Mouse (Mus musculus) ES-E14 (cell line): ENCODE results near the gene Kif13a. TPM values are rescaled to one million over a fixed set of nuclear protein-coding genes. Genes with fewer than 3 reads are reported as not detected.

ENCODE experiments used
- DNase-seq: peaks from one replicate; pipeline ENCODE4 v3.0.0-alpha.2; 2013; ENCODE audit warnings: low read depth, low spot score
- H3K27ac ChIP-seq: 2 replicates; pipeline ENCODE4 v1.5.1; 2012; ENCODE audit warnings: low read depth, mild to moderate bottlenecking, low read length, moderate library complexity, mixed read lengths; ENCODE audit not compliant: poor library complexity, insufficient read depth, severe bottlenecking
- H3K36me3 ChIP-seq: 2 replicates; pipeline ENCODE4 v1.6.1; 2012; ENCODE audit warnings: mild to moderate bottlenecking, low read length, moderate library complexity, mixed read lengths; ENCODE audit not compliant: control insufficient read depth, poor library complexity, insufficient read depth, severe bottlenecking
- H3K4me1 ChIP-seq, 2 experiments: fragments of 150-350 bp in 1 of 2; sonication (generic) in 1 of 2; 2 replicates each; pipeline ENCODE4 v1.6.1; 2012; ENCODE audit warnings: low read length in 2 of 2, mild to moderate bottlenecking in 1 of 2, mixed read lengths in 1 of 2; ENCODE audit not compliant: control insufficient read depth in 2 of 2, insufficient read depth in 2 of 2, poor library complexity in 1 of 2
- H3K4me3 ChIP-seq, 2 experiments: fragments of 150-350 bp in 1 of 2; sonication (generic) in 1 of 2; 2 replicates each; pipeline ENCODE4 v1.5.1; 2012; ENCODE audit warnings: low read length in 2 of 2, low read depth in 1 of 2, mild to moderate bottlenecking in 1 of 2, mixed read lengths in 1 of 2; ENCODE audit not compliant: insufficient read depth in 1 of 2, poor library complexity in 1 of 2, severe bottlenecking in 1 of 2
- H3K9ac ChIP-seq: 2 replicates; pipeline ENCODE4 v1.6.1; 2012; ENCODE audit warnings: low read depth, mild to moderate bottlenecking, low read length, mixed read lengths; ENCODE audit not compliant: poor library complexity, insufficient read depth, severe bottlenecking
- H3K9me3 ChIP-seq: fragments of 150-350 bp; sonication (generic); 2 replicates; pipeline ENCODE4 v1.6.1; 2012; ENCODE audit warnings: low read depth, mild to moderate bottlenecking, low read length; ENCODE audit not compliant: control insufficient read depth, insufficient read depth
- CHD2 ChIP-seq: IDR thresholded peaks from 2 replicates; pipeline ENCODE4 v1.6.1; 2014; ENCODE audit warnings: mild to moderate bottlenecking, low read depth, low read length, inconsistent platforms
- HCFC1 ChIP-seq: IDR thresholded peaks from 2 replicates; pipeline ENCODE4 v1.6.1; 2012; ENCODE audit warnings: low read length, inconsistent platforms, borderline replicate concordance; ENCODE audit not compliant: insufficient read depth
- MAFK ChIP-seq: IDR thresholded peaks from 2 replicates; pipeline ENCODE4 v1.6.1; 2014; ENCODE audit warnings: mild to moderate bottlenecking, low read depth, low read length, inconsistent platforms; ENCODE audit not compliant: insufficient read depth
- ZC3H11A ChIP-seq: IDR thresholded peaks from 2 replicates; pipeline ENCODE4 v1.6.1; 2012; ENCODE audit warnings: low read depth, mild to moderate bottlenecking, inconsistent platforms, low read length, borderline replicate concordance
- ZNF384 ChIP-seq: IDR thresholded peaks from 2 replicates; pipeline ENCODE4 v1.6.1; 2012; ENCODE audit warnings: low read depth, low read length, inconsistent platforms
- in situ Hi-C, 2 experiments: fragments of 600-800 bp; cut with MboI; formaldehyde crosslinking; loops; one replicate each; pipeline ENCODE4 v1.15.1; 2025; ENCODE audit warnings: low sequenced_read_pairs in 2 of 2, inconsistent platforms in 1 of 2; ENCODE audit not compliant: unreplicated experiment in 2 of 2
- total RNA-seq: library from RNA; depleted of rRNA; stranded (reverse); fragments of 300-350 nt; gene quantifications from 2 replicates; pipeline ENCODE4 v1.2.3, GENCODE M21; 2012

Kif13a gene
- total RNA-seq, 1 experiment, result 23.6 TPM

- no peak for DNase-seq
- Histone ChIP-seq H3K4me1 (peaks cover 10 to 11% of the 10 kb centered on the region in 2 experiments), H3K9me3 (no peaks in the 10 kb centered on the region), H3K27ac (no peak overlapping the region), H3K9ac (no peak overlapping the region), H3K36me3 (peaks cover 2% of the 10 kb centered on the region; the same call in 1 of the 2 replicates), H3K4me3 (no peak overlapping the region)
- no peak for TF ChIP-seq ZNF384
- TF ChIP-seq HCFC1, result no peak
- no peak for TF ChIP-seq MAFK
- no peak for TF ChIP-seq ZC3H11A
- no peak for TF ChIP-seq CHD2
- in situ Hi-C loops, result no loop called here
These were observed 210.7 kb downstream of the Kif13a start for GRCm38 (mm10) chr13:46718893-46719400.

- Histone ChIP-seq H3K9me3 (no peaks in the 10 kb centered on the region), H3K9ac (no peak overlapping the region; the same call in 1 of the 2 replicates), H3K27ac (peak overlapping the region; percentile 63; the same call in 1 of the 2 replicates), H3K36me3 (peaks cover 9% of the 10 kb centered on the region; the same call in 1 of the 2 replicates), H3K4me3 (no peak overlapping the region), H3K4me1 (peaks cover 7 to 11% of the 10 kb centered on the region in 2 experiments)
- TF ChIP-seq MAFK (peak; percentile 83), HCFC1 (no peak)
- no peak for DNase-seq
- in situ Hi-C loops, result no loop called here
These were observed 213.6 kb downstream of the Kif13a start for GRCm38 (mm10) chr13:46715976-46716639.

- no peaks in the 10 kb centered on the region for H3K9me3 ChIP-seq
- DNase-seq, result no peak
- no peak overlapping the region for H3K9ac ChIP-seq
- peaks cover 7 to 9% of the 10 kb centered on the region in 2 experiments for H3K4me1 ChIP-seq
- TF ChIP-seq CHD2 (no peak), MAFK (no peak), ZNF384 (no peak), HCFC1 (no peak), ZC3H11A (no peak)
- H3K36me3 ChIP-seq, result peaks cover 14% of the 10 kb centered on the region
- no peak overlapping the region for H3K4me3 ChIP-seq
- in situ Hi-C loops, result no loop called here
- H3K27ac ChIP-seq, result no peak overlapping the region
These were observed 216.2 kb downstream of the Kif13a start for GRCm38 (mm10) chr13:46713486-46713885.

GRCm38 (mm10) chr13:46703138-46703537, 226.5 kb downstream of the Kif13a start:
- DNase-seq, result no peak
- Histone ChIP-seq H3K9ac (no peak overlapping the region), H3K27ac (no peak overlapping the region), H3K4me3 (no peak overlapping the region), H3K9me3 (no peaks in the 10 kb centered on the region), H3K4me1 (peaks cover 0 to 4% of the 10 kb centered on the region in 2 experiments; a peak in 1 of 4 replicates), H3K36me3 (no peaks in the 10 kb centered on the region; the same call in 1 of the 2 replicates)
- TF ChIP-seq ZNF384 (no peak), CHD2 (no peak), HCFC1 (no peak), ZC3H11A (no peak), MAFK (no peak)
- in situ Hi-C loops, result no loop called here

- no peak overlapping the region for H3K9ac ChIP-seq
- no peaks in the 10 kb centered on the region; the same call in 1 of the 2 replicates for H3K36me3 ChIP-seq
- H3K27ac ChIP-seq, result no peak overlapping the region
- TF ChIP-seq ZC3H11A (no peak), CHD2 (no peak), HCFC1 (no peak), ZNF384 (no peak), MAFK (no peak)
- H3K4me3 ChIP-seq, result no peak overlapping the region
- in situ Hi-C loops, result no loop called here
- no peaks in the 10 kb centered on the region for H3K9me3 ChIP-seq
- no peak for DNase-seq
- H3K4me1 ChIP-seq, result peaks cover 0 to 10% of the 10 kb centered on the region in 2 experiments; a peak in 2 of 4 replicates
These were observed 228.2 kb downstream of the Kif13a start for GRCm38 (mm10) chr13:46701486-46701885.
